In genomic region chr14:103945753-103946152, GRCm38 (mm10) we compare ENCODE assay signal across 19 mouse cellular contexts.
A peak's percentile ranks its signal among the peaks of the same experiment; 100 is the strongest.
DNase-seq lines count a peak whose midpoint lies in the region; ATAC-seq and TF ChIP-seq lines count a peak whose summit lies in the region.
"Had no signal": no experiment of that assay in that cellular context is flagged by ENCODE, and none has a peak within 500 bp of the region (broad histone marks: within the 10 kb centered on the region; RNA-seq: fewer than 3 reads in every experiment).

No protein-coding gene starts in this region.

- no peak overlapping the region for H3K4me2 ChIP-seq in midbrain, postnatal 0 days (ENCODE audit: low read depth, low read length, poor library complexity, severe bottlenecking)
- H3K4me2 ChIP-seq: embryonic facial prominence, embryonic 13.5 days; forebrain, embryonic 12.5 days; heart, embryonic 15.5 days; limb, embryonic 13.5 days; midbrain, embryonic 11.5 days had no signal

- no peak for TF ChIP-seq CTCF in midbrain, postnatal 0 days (IDR thresholded peaks at IDR 0.05)

- H3K9me3 ChIP-seq in midbrain, embryonic 10.5 days (replicated peaks): no peaks in the 10 kb centered on the region
- H3K9me3 ChIP-seq in midbrain, postnatal 0 days (ENCODE audit: low read length): no peaks in the 10 kb centered on the region
- H3K9me3 ChIP-seq: embryonic facial prominence, embryonic 13.5 days; forebrain, embryonic 12.5 days; heart, embryonic 15.5 days; limb, embryonic 13.5 days had no signal

- H3K27me3 ChIP-seq in midbrain, embryonic 10.5 days (ENCODE audit: low read depth, poor library complexity, severe bottlenecking): no peaks in the 10 kb centered on the region
- H3K27me3 ChIP-seq in midbrain, postnatal 0 days (ENCODE audit: insufficient read depth, low read length): no peaks in the 10 kb centered on the region
- H3K27me3 ChIP-seq: embryonic facial prominence, embryonic 13.5 days; forebrain, embryonic 12.5 days; heart, embryonic 15.5 days; limb, embryonic 13.5 days had no signal

- no peak for ATAC-seq in midbrain, postnatal 0 days (ENCODE audit: low FRiP score)
- ATAC-seq: hindbrain, postnatal 0 days had no signal

- no peaks in the 10 kb centered on the region for H3K36me3 ChIP-seq in midbrain, embryonic 10.5 days
- no peaks in the 10 kb centered on the region for H3K36me3 ChIP-seq in midbrain, postnatal 0 days (ENCODE audit: insufficient read depth, low read length)
- H3K36me3 ChIP-seq: embryonic facial prominence, embryonic 13.5 days; forebrain, embryonic 12.5 days; G1E; heart, embryonic 15.5 days; limb, embryonic 13.5 days had no signal

- 80% methylated on average over 1 of the region's 1 CpGs for WGBS in midbrain, embryonic 10.5 days
- WGBS in midbrain, postnatal 0 days: 77% methylated on average over 1 of the region's 1 CpGs

- H3K9ac ChIP-seq in midbrain, postnatal 0 days (replicated peaks; ENCODE audit: low read length, poor library complexity, severe bottlenecking): no peak overlapping the region
- H3K9ac ChIP-seq: embryonic facial prominence, embryonic 13.5 days; forebrain, embryonic 12.5 days; heart, embryonic 15.5 days; limb, embryonic 13.5 days had no signal

- peak; percentile 16 for DNase-seq in gastrocnemius, postnatal 25 days
- DNase-seq in gastrocnemius, adult 8-10 months (ENCODE audit: low spot score in 2 of 2): no peak
- DNase-seq in midbrain, embryonic 10.5 days (ENCODE audit: low spot score): no peak
- no peak for DNase-seq in midbrain, postnatal 0 days (ENCODE audit: low spot score)
- peak; percentile 9 for DNase-seq in lung, postnatal 25 days (ENCODE audit: low spot score)
- DNase-seq in yolk sac, embryonic 10.5 days (ENCODE audit: low spot score): no peak
- DNase-seq in urinary bladder, postnatal 25 days (ENCODE audit: low spot score): no peak
- DNase-seq in urinary bladder, adult 2 months (ENCODE audit: low spot score): no peak
- DNase-seq: adrenal gland, postnatal 25 days; cerebellum, postnatal 25 days; kidney, adult 8-10 months; thymus, postnatal 4 days had no signal

- H3K4me1 ChIP-seq in midbrain, embryonic 10.5 days: peaks cover 43% of the 10 kb centered on the region
- H3K4me1 ChIP-seq in midbrain, postnatal 0 days (ENCODE audit: insufficient read depth, low read length): no peaks in the 10 kb centered on the region
- H3K4me1 ChIP-seq: embryonic facial prominence, embryonic 13.5 days; heart, embryonic 15.5 days; limb, embryonic 13.5 days had no signal

- H3K27ac ChIP-seq in midbrain, embryonic 10.5 days (replicated peaks): peak overlapping the region; percentile 69
- H3K27ac ChIP-seq in midbrain, postnatal 0 days (ENCODE audit: low read depth, low read length): no peak overlapping the region
- H3K27ac ChIP-seq: embryonic facial prominence, embryonic 13.5 days; forebrain, embryonic 12.5 days; heart, embryonic 15.5 days; hindbrain, postnatal 0 days; limb, embryonic 13.5 days had no signal

- no peak overlapping the region for H3K4me3 ChIP-seq in midbrain, embryonic 10.5 days
- H3K4me3 ChIP-seq in midbrain, postnatal 0 days (ENCODE audit: low read depth, low read length): no peak overlapping the region
- H3K4me3 ChIP-seq: embryonic facial prominence, embryonic 13.5 days; forebrain, embryonic 12.5 days; heart, embryonic 15.5 days; limb, embryonic 13.5 days had no signal

Comparison
In these comparisons a context has a peak if more than half of its experiments do, and no peak if none do; other contexts are left out.
1. DNase-seq: peak in gastrocnemius, postnatal 25 days (single experiment) and lung, postnatal 25 days (single experiment); none in gastrocnemius, adult 8-10 months (0 of 2), midbrain, embryonic 10.5 days (single experiment), midbrain, postnatal 0 days (single experiment), yolk sac, embryonic 10.5 days (single experiment), urinary bladder, postnatal 25 days (single experiment) and urinary bladder, adult 2 months (single experiment).